Mouse (Mus musculus) lung, postnatal 14 days (tissue): ENCODE data around the gene Ceacam12.
"Not testable (repeated sequence)": the region's sequence is repeated elsewhere in the genome, so short reads cannot be mapped to it uniquely, and the experiment has no call there.

Experiments
- DNase-seq: peaks from one replicate; pipeline ENCODE4 v3.0.0; 2021

The Ceacam12 gene

DNA sequence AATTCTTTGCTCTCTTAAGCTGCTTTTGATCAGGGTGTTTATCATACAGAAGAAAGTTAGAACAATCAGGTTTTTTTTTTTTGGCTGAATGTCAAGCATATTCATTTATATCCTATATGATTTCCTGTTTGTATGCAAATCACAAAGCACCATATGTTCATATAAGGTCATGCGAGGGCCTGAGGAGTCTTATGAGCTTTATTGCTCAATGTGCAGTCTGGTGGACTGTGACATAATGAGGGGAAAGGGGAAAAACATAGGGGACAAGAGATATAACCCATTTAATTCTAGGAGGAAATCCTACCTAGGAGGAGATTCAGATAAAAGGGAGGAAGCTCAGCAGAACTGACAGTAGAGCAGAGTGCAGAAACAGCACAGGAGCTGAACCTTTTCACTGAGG is at the start of gene Ceacam12:
Ceacam12 (plus strand) TSS at position 301 of the 400 bp plus-strand sequence.
- no peak for DNase-seq

DNA sequence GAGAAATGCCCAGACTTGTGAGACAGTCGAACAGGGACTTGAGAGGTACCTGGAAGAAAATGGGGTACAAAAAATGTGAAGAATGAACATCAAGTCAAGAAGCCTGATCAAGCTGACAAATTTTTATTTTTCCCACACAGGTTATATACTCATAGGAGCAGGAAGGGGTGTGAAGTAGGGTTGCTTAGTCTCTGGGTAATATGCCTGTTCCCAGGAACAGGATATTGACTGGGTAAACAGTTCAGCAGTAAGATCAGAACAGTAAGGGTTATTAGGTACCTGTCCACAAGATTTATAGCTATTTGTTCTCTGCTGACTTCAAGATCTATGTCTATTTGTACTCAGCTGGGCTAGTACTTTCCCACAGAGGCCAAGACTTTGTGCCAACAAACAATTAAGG is 8.1 kb downstream of the Ceacam12 start:
- not testable (repeated sequence) for DNase-seq

DNA sequence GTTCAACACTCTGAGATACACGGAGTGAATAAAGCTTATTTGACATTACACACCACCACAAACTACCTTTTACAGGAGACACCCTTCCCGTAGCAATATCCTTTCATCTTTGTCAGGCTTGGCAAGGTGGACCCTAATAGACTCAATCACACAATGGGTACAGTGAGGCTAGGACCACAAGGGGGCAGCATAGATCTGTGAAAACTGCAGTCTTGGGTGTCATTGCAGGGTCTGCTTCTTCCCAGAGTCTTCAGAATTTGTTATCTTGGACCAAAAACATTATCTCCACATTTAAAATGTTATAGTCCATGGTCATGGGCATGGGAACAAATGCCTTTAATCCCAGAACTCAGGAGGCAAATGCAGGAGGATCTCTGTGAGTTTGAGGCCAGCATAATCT is 35.1 kb downstream of the Ceacam12 start:
- DNase-seq = no peak
